8 mouse cellular contexts compared by ENCODE assay signal in the genomic region with DNA sequence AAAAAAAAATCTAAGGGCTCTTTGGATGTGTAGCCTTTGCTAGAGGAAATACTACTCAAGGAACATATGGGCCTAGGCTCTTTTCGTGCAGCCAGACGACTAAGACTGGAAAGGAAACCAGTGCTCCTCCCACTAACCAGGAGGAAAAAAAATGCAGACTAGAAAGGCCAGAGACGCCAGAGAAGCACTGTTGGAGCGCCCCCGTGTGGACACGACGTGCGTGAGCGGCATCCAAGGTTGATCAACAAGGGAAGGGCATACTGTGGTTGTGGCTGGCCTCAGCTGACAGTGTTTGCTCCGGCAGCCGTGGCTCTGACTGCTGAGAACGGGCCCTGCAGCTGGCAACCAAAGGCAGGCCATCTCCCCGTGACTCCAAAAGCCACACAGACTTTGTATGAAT. TPM values are rescaled to one million over a fixed set of nuclear protein-coding genes. Genes with fewer than 3 reads are reported as not detected.
DNase-seq lines count a peak whose midpoint lies in the region; ATAC-seq lines count a peak whose summit lies in the region.

No protein-coding gene starts in this region.

- H3K9me3 ChIP-seq in intestine, embryonic 15.5 days, result no peaks in the 10 kb centered on the region

- under 1% methylated on average over 13 of the region's 13 CpGs for WGBS in intestine, embryonic 15.5 days

- peak overlapping the region; percentile 95; the same call in 1 of the 2 replicates for H3K27ac ChIP-seq in intestine, embryonic 15.5 days

- H3K36me3 ChIP-seq in intestine, embryonic 15.5 days, result no peaks in the 10 kb centered on the region

- DNase-seq in adrenal gland, adult 8-10 months, result peak; percentile 93
- DNase-seq in embryo, embryonic 11.5 days (ENCODE audit: low read depth, low spot score), result peak; percentile 86
- peak; percentile 93 to 95 for DNase-seq in gastrocnemius, postnatal 4 days (ENCODE audit: low spot score in 2 of 2)
- peak; percentile 97 to 98 for DNase-seq in left cerebral cortex, postnatal 14 days (ENCODE audit: low spot score in 2 of 2)
- peak; percentile 94 for DNase-seq in mesoderm, embryonic 11.5 days (ENCODE audit: low read depth, low spot score)
- peak; percentile 91 for DNase-seq in right cerebral cortex, postnatal 25 days
- peak; percentile 94 to 96 for DNase-seq in urinary bladder, postnatal 36 days (ENCODE audit: low spot score in 2 of 2)

- peak; percentile 66 for ATAC-seq in intestine, embryonic 15.5 days

- H3K4me3 ChIP-seq in intestine, embryonic 15.5 days (replicated peaks), result peak overlapping the region; percentile 10; the same call in 1 of the 2 replicates

- peaks cover 22% of the 10 kb centered on the region for H3K4me1 ChIP-seq in intestine, embryonic 15.5 days (replicated peaks)

- peak overlapping the region; percentile 49; the same call in 1 of the 2 replicates for H3K4me2 ChIP-seq in intestine, embryonic 15.5 days (replicated peaks)

- peak overlapping the region; percentile 39; the same call in 1 of the 2 replicates for H3K9ac ChIP-seq in intestine, embryonic 15.5 days

- H3K27me3 ChIP-seq in intestine, embryonic 15.5 days (replicated peaks), result no peaks in the 10 kb centered on the region

- intact Hi-C loops in left cerebral cortex, postnatal 14 days (cut with DNase I), result loop anchor here (5.0 to 10.0 kb wide), 3 partner anchors 213 to 393 kb away; no protein-coding TSS in a partner anchor

RNA-seq across cellular contexts. Expression of gene Apol7a, which starts 30.8 kb away (rescaled TPM):
- total RNA-seq in adrenal gland, adult 8-10 months (2022), result under 1 TPM in 1 of 4 experiments, not detected in 3; 0.13 TPM
- total RNA-seq in gastrocnemius, postnatal 4 days (2021), result under 1 TPM; 0.69 to 0.86 TPM
- 7.8 TPM in 2 replicates for polyA plus RNA-seq in intestine, embryonic 15.5 days (2015; fragmentation: Nextera tagmentation; extraction: Ambion mirVana)
- total RNA-seq in left cerebral cortex, postnatal 14 days (2021), result under 1 TPM; 0.48 to 0.68 TPM

RNA-seq across cellular contexts. Expression of gene Apol9a, which starts 42.8 kb away (rescaled TPM):
- total RNA-seq in adrenal gland, adult 8-10 months (2022), result 1 to 10 TPM in 3 of 4 experiments, under 1 TPM in 1; 0.77 to 3.2 (median 1.5) TPM
- total RNA-seq in gastrocnemius, postnatal 4 days (2021), result not detected
- polyA plus RNA-seq in intestine, embryonic 15.5 days (2015; fragmentation: Nextera tagmentation; extraction: Ambion mirVana), result 0.39 and 0.40 TPM in 2 replicates
- total RNA-seq in left cerebral cortex, postnatal 14 days (2021), result under 1 TPM in 1 of 2 experiments, not detected in 1; 0.23 TPM

Comparison
In these comparisons a context has a peak if more than half of its experiments do, and no peak if none do; other contexts are left out.
1. Peak in every context shown above with its lines: DNase-seq, ATAC-seq, H3K4me3 ChIP-seq and H3K27ac ChIP-seq.